Mouse (Mus musculus) midbrain, postnatal 0 days (tissue): ENCODE results near the gene 1700013G24Rik. TPM values are rescaled to one million over a fixed set of nuclear protein-coding genes. Genes with fewer than 3 reads are reported as not detected.

Experiments used
- ATAC-seq: fragments of 200-750 bp; cut with Nextera tagmentation; 2 replicates; pipeline ENCODE4 v1.8.0; 2017; ENCODE audit warnings: moderate number of reproducible peaks, mild to moderate bottlenecking, moderate TSS enrichment, moderate library complexity; ENCODE audit not compliant: low FRiP score
- DNase-seq: peaks from one replicate; pipeline ENCODE4 v3.0.0-alpha.2; 2015; ENCODE audit warnings: low spot score
- H3K27ac ChIP-seq: fragments of 300-500 bp; sonication (generic); 2 replicates; pipeline ENCODE4 v1.5.1; 2014; ENCODE audit warnings: low read depth, mild to moderate bottlenecking, low read length, mixed read lengths
- H3K27me3 ChIP-seq: fragments of 300-500 bp; sonication (generic); 2 replicates; pipeline ENCODE4 v1.6.1; 2014; ENCODE audit warnings: low read length, control low read depth, mixed read lengths; ENCODE audit not compliant: insufficient read depth
- H3K36me3 ChIP-seq: fragments of 300-500 bp; sonication (generic); 2 replicates; pipeline ENCODE4 v1.6.1; 2014; ENCODE audit warnings: low read length, control low read depth, mixed read lengths; ENCODE audit not compliant: insufficient read depth
- H3K4me1 ChIP-seq: fragments of 300-500 bp; sonication (generic); 2 replicates; pipeline ENCODE4 v1.6.1; 2014; ENCODE audit warnings: mild to moderate bottlenecking, control low read depth, antibody characterized with exemption, low read length, mixed read lengths; ENCODE audit not compliant: insufficient read depth
- H3K4me2 ChIP-seq: fragments of 300-500 bp; sonication (generic); 2 replicates; pipeline ENCODE4 v1.6.1; 2014; ENCODE audit warnings: low read depth, mild to moderate bottlenecking, low read length, mixed read lengths; ENCODE audit not compliant: poor library complexity, severe bottlenecking
- H3K4me3 ChIP-seq: fragments of 300-500 bp; sonication (generic); 2 replicates; pipeline ENCODE4 v1.5.1; 2014; ENCODE audit warnings: low read depth, mild to moderate bottlenecking, low read length, moderate library complexity
- H3K9ac ChIP-seq: fragments of 300-500 bp; sonication (generic); replicated peaks from 2 replicates; pipeline ENCODE4 v1.6.1; 2014; ENCODE audit warnings: mild to moderate bottlenecking, low read length, moderate library complexity, mixed read lengths; ENCODE audit not compliant: poor library complexity, severe bottlenecking
- H3K9me3 ChIP-seq: fragments of 300-500 bp; sonication (generic); 2 replicates; pipeline ENCODE4 v1.6.1; 2016; ENCODE audit warnings: low read length, control low read depth
- CTCF ChIP-seq: IDR thresholded peaks from 2 replicates; pipeline ENCODE4 v1.5.1; 2016; ENCODE audit warnings: antibody characterized with exemption, mild to moderate bottlenecking
- WGBS: fragments of 180-500 bp; shearing (Covaris S2); extraction: QIAGEN DNeasy Blood & Tissue Kit; methylation state at CpG from one replicate; pipeline ENCODE4 v1.1.7; 2014; 5-methylcytosine and 5-hydroxymethylcytosine counted together
- polyA plus RNA-seq: library from polyadenylated mRNA; unstranded; fragments of >200 nt; fragmentation: Nextera tagmentation; extraction: Ambion mirVana; gene quantifications from 2 replicates; pipeline ENCODE4 v1.2.1, GENCODE M21; 2015
- total RNA-seq: library from RNA; depleted of rRNA; stranded (reverse); fragments of >200 nt; gene quantifications from 2 replicates; pipeline ENCODE4 v1.2.3, GENCODE M21; 2014

1700013G24Rik gene
- total and polyA plus RNA-seq, 2 experiments from 2014 or later = not detected

DNA sequence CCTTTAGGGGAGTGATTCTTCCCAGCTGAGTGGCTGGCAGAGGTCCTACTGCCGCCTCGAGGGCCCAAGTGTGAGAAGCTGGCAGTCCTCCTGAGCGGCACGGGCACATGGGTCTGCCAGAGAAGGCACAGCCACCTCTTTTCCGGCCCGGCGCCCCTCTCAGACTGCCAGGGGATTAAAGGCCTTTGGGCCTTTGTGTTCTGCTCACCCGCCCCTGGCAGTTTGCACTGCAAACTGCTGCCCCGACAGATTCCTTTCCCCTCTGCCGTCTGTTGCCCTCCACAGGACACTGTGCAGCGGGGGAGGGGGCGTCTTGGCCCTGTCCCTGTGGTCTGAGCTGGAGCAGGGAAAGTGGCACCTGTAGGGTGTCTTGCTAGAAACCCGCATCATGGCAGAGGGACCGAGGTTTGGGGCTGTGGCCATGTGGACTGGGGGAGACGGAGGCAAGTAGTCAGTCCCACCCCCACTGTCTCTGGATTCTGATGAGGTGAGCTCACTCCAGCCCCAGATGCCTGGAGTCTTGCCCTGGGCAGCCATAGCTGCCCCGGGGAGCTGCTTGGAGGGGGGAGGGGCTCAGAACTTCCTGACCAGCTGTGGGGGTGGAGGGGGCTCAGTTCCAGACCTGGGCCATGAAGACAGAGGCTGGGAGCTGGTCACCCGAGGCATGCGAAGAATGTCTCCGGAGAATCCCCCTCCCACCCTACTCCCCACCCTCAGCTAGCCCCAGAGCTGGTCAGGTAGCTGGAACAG, 41.8 kb downstream of the 1700013G24Rik start:
- ATAC-seq = no peak
- H3K27ac ChIP-seq = no peak overlapping the region

DNA sequence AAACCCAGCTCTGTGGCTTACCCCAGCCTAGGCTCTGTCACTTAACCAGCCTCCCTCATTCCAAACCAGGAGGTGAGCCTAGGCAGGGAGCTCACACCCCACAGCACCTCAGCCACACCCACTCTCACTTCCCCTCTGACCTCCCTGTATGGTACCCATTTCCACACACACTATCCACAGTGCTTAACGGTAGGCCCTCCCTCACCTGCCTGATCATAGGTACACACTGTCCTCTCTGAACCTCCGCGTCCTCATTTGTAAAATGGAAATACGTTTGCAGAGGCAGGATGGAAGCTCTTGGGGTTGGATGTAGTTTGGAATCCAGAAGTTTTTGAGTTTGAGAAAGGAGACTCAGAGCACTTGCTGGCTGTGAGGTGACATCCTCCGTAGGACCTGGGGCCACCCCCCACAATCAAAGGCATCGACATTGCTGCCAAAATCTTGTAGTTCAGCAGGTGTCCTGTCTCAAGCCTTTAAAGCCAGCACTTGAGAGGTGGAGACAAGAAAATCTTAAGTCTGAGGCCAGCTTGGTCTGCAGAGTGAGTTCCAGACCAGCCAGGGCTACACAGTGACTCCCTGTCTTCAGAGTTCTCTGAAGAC, 42.5 kb downstream of the 1700013G24Rik start:
- no peaks in the 10 kb centered on the region for H3K27me3 ChIP-seq
- DNase-seq (no peak), ATAC-seq (no peak)
- no peaks in the 10 kb centered on the region for H3K4me1 ChIP-seq
- 68% methylated on average over 6 of the region's 6 CpGs for WGBS
- no peaks in the 10 kb centered on the region for H3K9me3 ChIP-seq
- H3K36me3 ChIP-seq = no peaks in the 10 kb centered on the region
- no peak overlapping the region for H3K27ac ChIP-seq
- no peak overlapping the region for H3K4me3 ChIP-seq
- no peak for TF ChIP-seq CTCF
- H3K9ac ChIP-seq = no peak overlapping the region
- no peak overlapping the region for H3K4me2 ChIP-seq

More for the DNA sequence above, 41.8 kb downstream of the 1700013G24Rik start:
- Histone ChIP-seq H3K4me3 (no peak overlapping the region), H3K9ac (no peak overlapping the region; the same call in 1 of the 2 replicates), H3K9me3 (no peaks in the 10 kb centered on the region), H3K4me1 (no peaks in the 10 kb centered on the region), H3K4me2 (no peak overlapping the region), H3K36me3 (no peaks in the 10 kb centered on the region), H3K27me3 (no peaks in the 10 kb centered on the region)
- peak; percentile 73 for DNase-seq
- WGBS = 9% methylated on average over 18 of the region's 19 CpGs
- TF ChIP-seq CTCF = no peak

DNA sequence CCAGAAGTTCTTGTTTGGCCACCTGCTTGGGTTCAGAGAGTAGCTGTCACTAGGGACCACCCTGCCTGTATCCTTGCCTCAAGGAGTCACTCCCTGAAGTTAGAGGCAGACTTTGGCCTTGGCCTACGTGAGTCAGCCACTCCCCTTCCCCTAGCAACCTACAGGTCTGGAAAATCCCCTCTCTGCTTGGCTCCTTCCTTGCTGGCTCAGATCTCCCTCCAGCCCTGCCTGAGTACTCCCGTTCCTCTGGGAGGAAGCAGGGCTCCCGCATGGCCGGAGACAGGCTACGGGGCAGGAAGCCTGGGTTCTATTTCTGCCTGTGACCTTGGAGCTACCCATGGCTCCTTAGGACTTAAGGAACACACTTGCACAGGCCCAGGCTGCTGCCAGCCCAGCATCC, 44.3 kb downstream of the 1700013G24Rik start:
- no peak for TF ChIP-seq CTCF

DNA sequence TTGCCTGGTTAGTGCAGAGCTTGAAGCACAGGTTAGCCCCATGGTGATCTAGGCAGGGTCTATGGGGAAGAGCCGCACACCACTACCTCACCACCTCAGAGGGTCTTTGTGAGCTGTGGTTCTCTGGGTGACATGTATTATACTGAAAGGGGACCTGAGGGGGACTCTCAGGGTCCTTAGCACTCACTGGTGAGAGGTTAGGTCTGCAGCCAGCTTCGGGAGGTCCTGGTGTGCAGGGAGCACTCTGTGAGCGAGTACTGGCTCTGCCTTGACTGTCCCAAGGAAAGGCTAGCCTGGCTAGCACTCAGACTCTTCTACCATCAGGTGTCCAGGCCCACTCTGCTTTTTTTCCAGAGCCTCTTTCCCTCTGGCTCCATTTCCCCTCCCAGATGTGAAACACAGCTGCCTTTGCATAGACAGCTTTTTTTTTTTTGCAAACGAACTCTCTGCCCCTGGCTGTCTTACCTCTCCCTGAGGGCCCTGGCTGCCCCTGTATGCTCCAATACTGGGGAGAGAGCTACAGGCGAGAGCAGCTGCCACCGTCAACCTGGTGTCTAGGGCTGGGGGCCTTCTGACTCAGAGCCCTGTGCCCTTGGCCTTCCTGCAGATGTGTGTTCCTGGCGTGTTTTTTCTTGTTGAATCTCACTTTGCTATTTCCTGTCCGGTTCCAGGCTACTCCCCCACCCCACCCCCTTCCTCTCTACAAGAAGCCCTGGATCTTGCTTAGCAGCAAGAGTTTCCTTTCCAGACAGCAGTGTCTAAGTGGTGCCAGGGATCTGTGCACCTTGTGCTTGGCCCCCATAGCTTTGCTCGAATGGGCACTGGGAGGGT, 45.0 kb downstream of the 1700013G24Rik start:
- no peaks in the 10 kb centered on the region for H3K27me3 ChIP-seq
- peak overlapping the region; percentile 27 for H3K27ac ChIP-seq
- no peak for ATAC-seq
- 64% methylated on average over 9 of the region's 9 CpGs for WGBS
- no peaks in the 10 kb centered on the region for H3K36me3 ChIP-seq
- no peak overlapping the region for H3K9ac ChIP-seq
- H3K4me1 ChIP-seq = no peaks in the 10 kb centered on the region
- H3K4me3 ChIP-seq = no peak overlapping the region
- H3K4me2 ChIP-seq = no peak overlapping the region
- no peaks in the 10 kb centered on the region for H3K9me3 ChIP-seq
- no peak for DNase-seq
- TF ChIP-seq CTCF = no peak

More for the DNA sequence above, 44.3 kb downstream of the 1700013G24Rik start:
- WGBS = 71% methylated on average over 5 of the region's 5 CpGs
- no peak overlapping the region for H3K4me3 ChIP-seq
- no peaks in the 10 kb centered on the region for H3K36me3 ChIP-seq
- H3K4me1 ChIP-seq = no peaks in the 10 kb centered on the region
- no peak overlapping the region for H3K9ac ChIP-seq
- DNase-seq (no peak), ATAC-seq (no peak)
- H3K27me3 ChIP-seq = no peaks in the 10 kb centered on the region
- no peak overlapping the region for H3K27ac ChIP-seq
- H3K4me2 ChIP-seq = no peak overlapping the region
- no peaks in the 10 kb centered on the region for H3K9me3 ChIP-seq

DNA sequence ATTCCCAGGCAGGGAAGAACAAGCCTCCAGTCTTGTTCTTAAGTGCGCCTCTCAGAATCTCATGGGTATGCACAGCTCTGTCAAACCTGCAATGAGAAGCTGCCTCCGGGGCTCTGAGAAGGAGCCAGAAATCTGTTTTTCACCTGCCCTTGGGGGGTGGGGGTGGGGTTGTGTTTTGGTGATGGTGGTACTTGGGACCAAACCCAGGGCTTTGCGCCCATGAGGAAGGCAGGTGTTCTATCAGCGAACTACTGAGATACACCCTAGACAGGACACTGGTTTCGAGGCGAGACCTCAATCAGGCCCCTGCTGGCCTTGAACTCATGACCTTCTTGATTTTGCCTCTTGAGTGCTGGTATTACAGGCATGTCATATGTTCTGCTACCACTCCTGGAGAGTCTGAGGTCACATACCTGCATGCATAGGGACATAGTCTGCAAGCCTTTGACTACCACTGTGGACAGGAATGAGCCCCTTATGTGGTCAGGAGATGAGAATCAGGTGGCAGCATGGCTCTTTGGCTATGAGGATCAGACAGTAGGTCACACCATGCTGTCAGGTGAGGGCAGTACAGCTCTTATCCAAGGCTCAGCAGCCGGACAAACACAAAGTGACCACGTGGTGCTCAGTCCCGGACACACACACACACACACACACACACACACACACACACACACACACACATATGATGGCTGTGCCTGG, 45.9 kb downstream of the 1700013G24Rik start:
- WGBS = 90% methylated on average over 9 of the region's 9 CpGs
- no peak for ATAC-seq
- H3K27me3 ChIP-seq = no peaks in the 10 kb centered on the region
- no peak for DNase-seq
- H3K4me2 ChIP-seq = no peak overlapping the region
- H3K9me3 ChIP-seq = no peaks in the 10 kb centered on the region
- no peak overlapping the region for H3K9ac ChIP-seq
- no peak overlapping the region for H3K27ac ChIP-seq
- H3K4me3 ChIP-seq = no peak overlapping the region
- no peaks in the 10 kb centered on the region for H3K36me3 ChIP-seq
- no peak for TF ChIP-seq CTCF
- H3K4me1 ChIP-seq = no peaks in the 10 kb centered on the region
